Mouse (Mus musculus) Patski (cell line): Measurements from ENCODE around the gene Ankra2. TPM values are rescaled to one million over a fixed set of nuclear protein-coding genes. Genes with fewer than 3 reads are reported as not detected.

ENCODE experiments used
- ATAC-seq: fragments of 100-300 bp; one replicate; pipeline ENCODE4 v1.8.0; 2021
- CTCF ChIA-PET: fragments of 350-600 bp; sonication (Branson Sonifier 250); formaldehyde crosslinking; loops from one replicate; lab custom pipeline; 2022; ENCODE audit warnings: inconsistent platforms; lab: Charles Lee
- POLR2A ChIA-PET: fragments of 350-600 bp; sonication (Branson Sonifier 250); formaldehyde crosslinking; loops from one replicate; lab custom pipeline; 2022; ENCODE audit warnings: antibody characterized with exemption, inconsistent platforms; lab: Charles Lee
- DNase-seq: peaks from one replicate; pipeline ENCODE4 v3.0.0-alpha.2; 2011; ENCODE audit warnings: low read depth, low spot score
- H3K27me3 ChIP-seq: fragments of 371-371 bp; one replicate; pipeline ENCODE4 v1.5.1; 2021
- CTCF ChIP-seq: fragments of 100-300 bp; IDR thresholded peaks from one replicate; pipeline ENCODE4 v1.5.1; 2021
- in situ Hi-C: fragments of 300-500 bp; cut with MboI; formaldehyde crosslinking; loops from 3 replicates; pipeline ENCODE4 v1.11.1; 2018; ENCODE audit warnings: low pct_unique_long_range_greater_than_20kb, mixed read lengths
- polyA plus RNA-seq: library from polyadenylated mRNA; unstranded; gene quantifications from one replicate; pipeline ENCODE4 v1.2.3, GENCODE M21; 2021

The Ankra2 gene
- polyA plus RNA-seq, 1 experiment from 2014 or later, result 25.6 TPM

DNA sequence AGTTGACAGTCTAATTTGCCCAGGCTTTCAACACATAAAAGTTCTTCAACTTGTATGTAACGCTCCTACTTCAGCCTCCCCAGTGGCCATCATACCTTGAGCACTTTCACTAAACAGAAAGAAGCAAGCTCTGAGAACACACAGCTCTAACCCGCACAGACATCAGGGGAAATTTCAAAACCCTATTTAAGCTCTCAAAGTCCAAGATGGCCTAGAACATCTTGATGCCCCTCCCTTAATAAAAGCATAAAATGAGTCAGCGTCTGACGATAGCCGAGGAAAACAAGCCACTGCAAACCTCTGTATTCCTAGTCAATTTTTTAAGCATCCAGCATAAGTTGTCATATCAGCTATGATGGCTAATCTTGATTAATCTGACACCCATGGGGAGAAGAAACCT is 48.7 kb downstream of the Ankra2 start:
- CTCF ChIA-PET, result interaction anchor here (1.1 to 1.6 kb wide), 4 partner anchors 10 to 21 kb away, joined by 3 to 4 read pairs (median 3); no protein-coding TSS in a partner anchor

DNA sequence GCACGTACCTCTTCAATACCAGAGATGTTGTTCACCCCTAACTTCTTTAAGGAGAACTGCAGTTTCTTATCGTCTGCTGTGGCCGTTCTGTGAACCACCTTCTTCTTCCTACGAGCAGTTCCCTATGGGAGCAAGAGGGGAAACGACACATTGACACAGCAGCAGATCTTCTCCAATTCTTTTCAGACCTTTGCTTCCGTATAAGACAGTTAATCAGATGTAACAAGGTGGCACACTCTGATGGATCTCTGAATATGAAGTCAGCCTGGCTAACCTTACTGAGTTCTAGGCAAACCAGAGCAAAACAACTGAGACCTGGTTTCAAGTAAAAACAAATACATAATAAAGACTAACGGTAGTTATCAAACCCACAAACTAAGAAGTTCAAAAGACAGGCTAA is 50.8 kb downstream of the Ankra2 start:
- TF ChIP-seq CTCF, result no peak
- ATAC-seq (no peak), DNase-seq (no peak)
- POLR2A ChIA-PET, result no interaction called here
- in situ Hi-C loops, result no loop called here
- H3K27me3 ChIP-seq, result no peaks in the 10 kb centered on the region
- CTCF ChIA-PET, result no interaction called here

More for the DNA sequence above, 48.7 kb downstream of the Ankra2 start:
- in situ Hi-C loops, result no loop called here
- DNase-seq (no peak), ATAC-seq (no peak)
- POLR2A ChIA-PET, result no interaction called here
- no peak for TF ChIP-seq CTCF
- no peaks in the 10 kb centered on the region for H3K27me3 ChIP-seq

- ChIA-PET POLR2A (no interaction called here), CTCF (no interaction called here)
- TF ChIP-seq CTCF, result no peak
- ATAC-seq, result no peak
- DNase-seq, result no peak
- in situ Hi-C loops, result no loop called here
- no peaks in the 10 kb centered on the region for H3K27me3 ChIP-seq
These were observed 52.2 kb downstream of the Ankra2 start for GRCm38 (mm10) chr13:98315124-98315523.

GRCm38 (mm10) chr13:98316140-98316479 is 53.2 kb downstream of the Ankra2 start:
- no peaks in the 10 kb centered on the region for H3K27me3 ChIP-seq
- ChIA-PET POLR2A (interaction anchor here (0.6 to 1.1 kb wide), 4 partner anchors 16 to 293 kb away, joined by 3 to 5 read pairs (median 3); no protein-coding TSS in a partner anchor), CTCF (no interaction called here)
- TF ChIP-seq CTCF, result no peak
- DNase-seq (no peak), ATAC-seq (peak; percentile 21)
- in situ Hi-C loops, result no loop called here

DNA sequence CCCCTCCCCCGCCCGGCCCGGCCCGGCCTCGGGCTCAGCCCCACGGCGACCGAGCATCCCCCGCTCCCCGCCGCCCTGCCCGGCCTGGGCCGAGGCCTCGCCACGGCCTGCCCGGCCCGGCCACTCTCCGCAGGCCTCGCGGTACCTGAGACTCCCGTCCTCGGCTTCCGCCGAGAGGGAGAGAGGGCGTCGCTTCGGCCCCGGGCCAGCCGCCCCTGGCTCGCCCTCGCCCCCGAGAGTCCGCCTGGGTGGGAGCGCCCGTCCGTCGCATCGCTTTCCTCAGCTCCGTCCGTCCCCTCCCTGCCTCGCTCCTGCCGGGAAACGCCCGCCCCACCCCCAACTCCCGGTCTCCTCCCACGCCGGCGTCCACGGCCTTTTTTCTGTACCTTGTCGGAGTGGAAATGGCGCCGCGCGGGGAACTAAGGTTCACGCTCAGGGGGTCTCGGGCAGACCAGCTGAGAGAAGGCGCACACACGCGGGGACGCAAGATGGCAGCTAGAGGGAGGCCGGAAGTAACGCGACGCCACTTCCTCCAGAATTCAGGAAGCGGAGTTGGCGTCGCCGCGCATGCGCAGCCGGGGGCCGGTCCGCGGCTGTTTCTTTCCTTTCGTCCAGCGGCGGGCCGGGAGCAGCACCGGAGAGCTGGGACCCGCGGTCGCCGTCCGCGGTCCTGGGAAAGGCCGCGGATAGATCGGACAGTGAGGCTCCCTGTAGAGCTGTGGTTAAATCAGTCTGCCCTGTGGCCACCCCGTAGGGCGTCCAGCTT is 53.8 kb downstream of the Ankra2 start, which contains the start of gene Btf3:
TSS of gene Btf3 (minus strand) at position 527 of the 766 bp plus-strand sequence.
- no peaks in the 10 kb centered on the region for H3K27me3 ChIP-seq
- ATAC-seq (peak; percentile 87), DNase-seq (peak; percentile 49)
- in situ Hi-C loops, result no loop called here
- ChIA-PET CTCF (no interaction called here), POLR2A (interaction anchor here (0.6 to 1.7 kb wide), 5 partner anchors 8 to 293 kb away, joined by 3 to 5 read pairs (median 3); no protein-coding TSS in a partner anchor)
- no peak for TF ChIP-seq CTCF

GRCm38 (mm10) chr13:98317246-98317677 is 54.4 kb downstream of the Ankra2 start:
- in situ Hi-C loops, result no loop called here
- POLR2A ChIA-PET, result interaction anchor here (0.8 to 1.7 kb wide), 3 partner anchors 9 to 39 kb away, joined by 3 to 5 read pairs (median 4); no protein-coding TSS in a partner anchor
- no peaks in the 10 kb centered on the region for H3K27me3 ChIP-seq
- ATAC-seq, result no peak
- peak; percentile 59 for TF ChIP-seq CTCF
- CTCF ChIA-PET, result no interaction called here
- DNase-seq, result no peak

- ChIA-PET CTCF (no interaction called here), POLR2A (interaction anchor here (1.7 kb wide), 1 partner anchor 38 kb away, joined by 3 read pairs; no protein-coding TSS in a partner anchor)
- no peak for TF ChIP-seq CTCF
- ATAC-seq (no peak), DNase-seq (no peak)
- in situ Hi-C loops, result no loop called here
- no peaks in the 10 kb centered on the region for H3K27me3 ChIP-seq
These were observed 55.0 kb downstream of the Ankra2 start for GRCm38 (mm10) chr13:98317911-98318310.

Other genes with a start within 250 kb of the Ankra2 start
- gene Arhgef28, start 56.6 kb upstream of the Ankra2 start, polyA plus RNA-seq, result 79.0 TPM
- 14.7 TPM for gene Utp15, start within 50 bp of the Ankra2 start, polyA plus RNA-seq
- not detected for gene Gm21976, start 16.8 kb downstream of the Ankra2 start, polyA plus RNA-seq
- gene Btf3, start 53.9 kb downstream of the Ankra2 start, polyA plus RNA-seq, result 751 TPM
- 15.1 TPM for gene Foxd1, start 91.2 kb downstream of the Ankra2 start, polyA plus RNA-seq
- gene Gm10320, start 228.9 kb downstream of the Ankra2 start, polyA plus RNA-seq, result 61.3 TPM